Mouse (Mus musculus) hindbrain, embryonic 12.5 days (tissue): ENCODE results near the gene Tuba3a. TPM values are rescaled to one million over a fixed set of nuclear protein-coding genes. Genes with fewer than 3 reads are reported as not detected.
"Not testable (repeated sequence)": the region's sequence is repeated elsewhere in the genome, so short reads cannot be mapped to it uniquely, and the experiment has no call there.

Experiments used
- ATAC-seq: fragments of 200-750 bp; cut with Nextera tagmentation; 2 replicates; pipeline ENCODE4 v1.8.0; 2017; ENCODE audit warnings: moderate TSS enrichment; ENCODE audit not compliant: low FRiP score
- H3K27ac ChIP-seq: fragments of 300-500 bp; sonication (generic); 2 replicates; pipeline ENCODE4 v1.5.1; 2016; ENCODE audit warnings: mild to moderate bottlenecking
- H3K27me3 ChIP-seq: fragments of 300-500 bp; sonication (generic); 2 replicates; pipeline ENCODE4 v1.6.1; 2016; ENCODE audit warnings: mild to moderate bottlenecking
- H3K36me3 ChIP-seq: fragments of 300-500 bp; sonication (generic); 2 replicates; pipeline ENCODE4 v1.6.1; 2016; ENCODE audit warnings: mild to moderate bottlenecking
- H3K4me1 ChIP-seq: fragments of 300-500 bp; sonication (generic); 2 replicates; pipeline ENCODE4 v1.6.1; 2016
- H3K4me2 ChIP-seq: fragments of 300-500 bp; sonication (generic); replicated peaks from 2 replicates; pipeline ENCODE4 v1.6.1; 2016; ENCODE audit warnings: mild to moderate bottlenecking
- H3K4me3 ChIP-seq: fragments of 300-500 bp; sonication (generic); 2 replicates; pipeline ENCODE4 v1.5.1; 2016; ENCODE audit warnings: mild to moderate bottlenecking
- H3K9ac ChIP-seq: fragments of 300-500 bp; sonication (generic); 2 replicates; pipeline ENCODE4 v1.6.1; 2016; ENCODE audit warnings: mild to moderate bottlenecking, moderate library complexity
- H3K9me3 ChIP-seq: fragments of 300-500 bp; sonication (generic); replicated peaks from 2 replicates; pipeline ENCODE4 v1.6.1; 2016; ENCODE audit warnings: mild to moderate bottlenecking
- WGBS: fragments of 180-500 bp; shearing (Covaris S2); methylation state at CpG from one replicate; pipeline ENCODE4 v1.1.7; 2016; 5-methylcytosine and 5-hydroxymethylcytosine counted together
- polyA plus RNA-seq: library from polyadenylated mRNA; unstranded; fragments of >200 nt; fragmentation: Nextera tagmentation; extraction: Ambion mirVana; gene quantifications from 2 replicates; pipeline ENCODE4 v1.2.1, GENCODE M21; 2016

The Tuba3a gene
- polyA plus RNA-seq, 1 experiment from 2014 or later = not detected

DNA sequence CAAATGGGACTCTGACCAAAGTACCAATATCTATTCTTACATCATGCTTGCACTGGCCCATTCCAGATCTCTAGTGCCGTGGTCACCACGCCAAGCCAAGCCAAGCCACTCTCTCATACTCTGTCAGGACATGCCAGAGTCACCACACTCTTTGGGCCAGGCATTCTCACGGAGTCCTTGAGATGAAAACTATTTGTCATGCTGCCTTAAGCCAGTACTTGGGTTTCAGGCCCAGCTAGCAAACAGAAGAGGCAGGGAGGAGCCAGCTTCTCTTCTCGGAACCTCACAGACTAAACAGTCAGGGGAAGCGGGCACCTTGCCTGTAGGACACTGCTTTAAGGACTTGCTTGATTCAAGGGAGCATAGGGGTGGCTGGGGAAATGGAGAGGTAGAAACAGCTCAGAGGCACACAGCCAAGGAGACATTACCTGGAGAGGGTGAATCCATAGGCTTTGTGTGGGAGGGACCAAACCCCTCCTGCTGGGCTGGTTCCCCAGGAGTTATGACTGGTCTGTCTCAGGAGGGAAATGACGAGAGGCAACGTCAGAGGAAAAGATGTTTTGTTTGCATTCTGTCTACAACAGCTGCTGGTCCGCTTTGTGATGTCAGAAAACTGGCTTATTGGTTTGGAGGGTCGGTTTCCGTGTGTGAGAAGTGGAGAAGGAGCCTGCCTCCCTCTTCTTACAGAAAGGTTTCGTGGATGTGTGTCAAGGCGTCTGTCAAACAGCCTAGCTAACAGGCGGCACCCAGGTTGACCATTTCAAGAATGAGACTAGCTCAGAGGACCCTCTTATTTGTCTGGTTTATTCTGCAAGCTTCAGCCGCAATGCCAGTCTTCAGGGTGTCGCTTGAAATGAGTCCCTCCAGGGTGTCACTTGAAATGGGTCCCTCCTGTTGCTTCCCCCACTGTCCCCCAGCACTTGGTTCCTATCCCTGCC lies 33.4 kb upstream of the Tuba3a start:
- Histone ChIP-seq H3K4me3 (no peak overlapping the region), H3K27ac (no peak overlapping the region), H3K4me2 (no peak overlapping the region), H3K36me3 (no peaks in the 10 kb centered on the region), H3K4me1 (peaks cover 4% of the 10 kb centered on the region), H3K9me3 (no peaks in the 10 kb centered on the region), H3K27me3 (peaks cover 59% of the 10 kb centered on the region), H3K9ac (no peak overlapping the region)
- no peak for ATAC-seq
- WGBS = 71% methylated on average over 15 of the region's 15 CpGs

DNA sequence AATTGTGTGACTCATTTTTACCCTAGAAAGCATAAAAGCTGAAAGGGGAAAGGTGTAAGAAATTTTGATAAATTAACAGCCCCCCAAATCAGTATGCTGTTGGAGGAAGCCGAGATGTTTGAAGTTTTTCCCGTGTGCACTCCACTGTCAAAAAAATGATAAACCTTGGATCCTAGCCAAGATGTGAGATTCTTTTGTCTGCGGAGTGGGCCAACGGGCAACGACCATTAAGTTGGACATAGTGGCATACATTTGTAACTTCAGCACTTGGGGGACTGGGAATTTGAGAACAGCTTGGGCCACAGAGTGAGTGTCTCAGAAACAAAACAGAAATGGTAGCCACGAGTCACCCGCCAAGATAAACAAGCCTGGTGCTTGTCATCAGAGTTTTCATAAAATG lies 31.2 kb upstream of the Tuba3a start:
- Histone ChIP-seq H3K4me1 (peaks cover 18% of the 10 kb centered on the region), H3K36me3 (no peaks in the 10 kb centered on the region), H3K27me3 (peaks cover 46% of the 10 kb centered on the region), H3K4me2 (no peak overlapping the region), H3K4me3 (no peak overlapping the region), H3K9ac (no peak overlapping the region), H3K27ac (no peak overlapping the region), H3K9me3 (no peaks in the 10 kb centered on the region)
- no peak for ATAC-seq
- 63% methylated on average over 7 of the region's 7 CpGs for WGBS

DNA sequence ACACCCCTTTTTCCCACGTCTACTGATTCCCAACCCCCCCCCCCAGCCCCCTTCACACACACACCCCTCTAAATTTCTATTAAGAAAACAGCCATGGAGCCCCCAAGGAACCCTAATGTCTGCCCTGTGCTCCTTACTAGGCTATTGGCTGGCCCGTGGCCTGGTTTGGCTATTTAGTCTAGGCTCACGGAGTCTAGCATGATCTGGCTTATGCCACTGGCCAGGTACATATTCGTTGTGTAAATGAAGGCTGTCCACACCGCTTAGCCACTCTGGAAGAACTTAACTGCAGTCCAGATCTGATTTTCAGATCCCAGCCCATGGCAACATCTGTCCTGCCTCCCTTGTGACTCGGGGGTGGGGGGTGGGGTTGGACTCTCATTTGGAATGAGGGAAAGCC lies 28.9 kb upstream of the Tuba3a start:
- no peak overlapping the region for H3K4me3 ChIP-seq
- peaks cover 23% of the 10 kb centered on the region for H3K27me3 ChIP-seq
- 74% methylated on average over 6 of the region's 6 CpGs for WGBS
- H3K4me2 ChIP-seq = no peak overlapping the region
- H3K4me1 ChIP-seq = peaks cover 18% of the 10 kb centered on the region
- H3K36me3 ChIP-seq = no peaks in the 10 kb centered on the region
- H3K27ac ChIP-seq = no peak overlapping the region
- no peak for ATAC-seq
- H3K9ac ChIP-seq = no peak overlapping the region
- H3K9me3 ChIP-seq = no peaks in the 10 kb centered on the region

DNA sequence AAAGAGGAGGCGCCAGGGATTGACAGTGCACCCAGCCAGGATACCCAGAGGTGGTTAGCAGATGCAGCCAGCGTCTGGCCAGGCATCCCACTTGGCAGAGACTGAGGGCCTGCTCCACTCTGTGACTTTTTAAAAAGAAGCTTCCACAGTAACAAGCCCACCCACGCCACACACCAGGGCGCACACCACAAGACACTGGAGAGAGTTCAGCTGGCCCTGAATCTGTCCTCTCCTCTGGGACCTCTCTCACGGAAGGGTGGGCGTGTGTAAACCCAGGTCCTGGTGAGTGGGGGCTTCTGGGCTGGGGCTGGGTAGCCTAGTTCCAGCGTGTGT lies 28.4 kb upstream of the Tuba3a start:
- Histone ChIP-seq H3K9me3 (no peaks in the 10 kb centered on the region), H3K27me3 (peaks cover 18% of the 10 kb centered on the region), H3K9ac (peak overlapping the region; percentile 61; the same call in 1 of the 2 replicates), H3K4me1 (peaks cover 21% of the 10 kb centered on the region), H3K4me2 (peak overlapping the region; percentile 56), H3K4me3 (peak overlapping the region; percentile 35), H3K36me3 (no peaks in the 10 kb centered on the region), H3K27ac (no peak overlapping the region)
- ATAC-seq = peak; percentile 30
- 56% methylated on average over 7 of the region's 7 CpGs for WGBS

DNA sequence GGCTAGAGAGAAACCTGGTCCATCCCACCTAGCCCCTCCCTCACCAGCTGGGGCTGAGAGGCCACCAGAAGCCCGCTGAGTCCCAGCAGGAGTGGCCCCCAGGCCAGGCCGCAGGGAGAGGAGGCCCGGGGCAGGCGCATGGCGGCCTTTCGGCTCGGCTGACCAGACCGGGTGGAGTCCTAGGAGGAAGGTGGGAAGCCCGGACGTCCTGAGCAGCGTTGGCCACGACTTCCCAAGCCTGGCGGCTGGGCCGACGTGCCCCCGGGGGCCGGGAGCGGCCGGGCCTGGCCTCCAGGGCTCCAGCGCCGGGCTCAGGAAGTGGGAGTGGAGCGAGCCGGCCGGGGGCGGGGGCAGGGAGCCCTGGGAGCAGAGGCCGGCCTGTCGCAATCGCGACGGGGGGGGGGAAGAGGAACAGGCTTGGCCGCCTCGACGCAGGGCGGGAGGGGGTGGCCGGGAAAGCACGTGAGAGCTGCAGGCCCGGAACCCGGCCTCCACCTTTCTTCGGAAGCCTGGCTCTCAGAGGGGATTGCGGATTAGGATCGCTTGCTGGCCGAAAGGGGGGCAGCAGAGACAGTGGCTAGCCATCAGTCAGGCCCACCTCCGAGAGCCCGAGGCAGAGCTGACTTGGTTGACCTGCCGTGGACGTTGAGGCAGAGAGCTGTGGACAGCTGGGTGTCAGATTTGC lies 27.8 kb upstream of the Tuba3a start, which contains the start of gene Ltbr:
Ltbr (minus strand) TSS at position 340 of the 685 bp plus-strand sequence.
- Histone ChIP-seq H3K9me3 (no peaks in the 10 kb centered on the region), H3K4me1 (peaks cover 25% of the 10 kb centered on the region), H3K9ac (peak within 1 kb of the TSS; percentile 61), H3K4me2 (peak within 1 kb of the TSS; percentile 56), H3K4me3 (peak within 1 kb of the TSS; percentile 35), H3K27me3 (peaks cover 13% of the 10 kb centered on the region), H3K27ac (no peak within 1 kb of the TSS), H3K36me3 (no peaks in the 10 kb centered on the region)
- WGBS = 2% methylated on average over 27 of the region's 46 CpGs
- ATAC-seq = peak; percentile 62

DNA sequence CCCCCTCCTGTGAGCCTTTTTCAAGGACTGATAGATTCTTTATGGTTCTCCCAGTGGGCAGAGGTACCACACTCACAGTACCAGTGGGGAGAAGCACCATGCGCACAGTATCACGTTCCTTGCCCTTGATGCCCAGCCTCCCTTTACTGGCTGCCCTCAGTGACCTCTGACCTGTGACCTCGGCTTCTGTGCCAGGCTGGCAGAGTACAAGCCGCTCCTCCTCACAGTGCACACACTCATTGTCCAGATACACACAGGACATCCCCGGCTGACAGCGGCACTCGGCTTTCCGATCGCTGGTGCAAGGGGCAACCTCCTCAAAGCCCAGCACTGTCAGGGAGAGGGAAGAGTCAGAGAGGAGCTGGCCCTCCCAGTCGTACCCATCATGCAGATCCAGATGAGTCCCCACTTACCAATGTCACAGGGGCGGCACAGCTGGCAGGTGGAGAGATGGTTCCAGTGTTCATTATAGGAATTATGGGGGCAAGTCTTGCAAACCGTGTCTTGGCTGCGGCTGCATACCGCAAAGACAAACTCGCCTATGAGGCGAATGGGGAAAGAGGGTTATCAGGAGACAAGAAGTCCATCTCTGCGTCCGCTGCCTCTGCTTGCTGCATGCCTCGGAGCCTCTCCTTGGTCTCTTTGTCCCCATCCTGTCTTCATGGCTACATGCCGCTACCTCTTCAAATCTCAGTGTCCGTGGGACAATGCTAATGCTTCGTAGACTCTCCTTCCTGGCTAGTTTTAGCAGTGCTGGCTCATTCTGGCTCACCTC lies 26.9 kb upstream of the Tuba3a start:
- peaks cover 25% of the 10 kb centered on the region for H3K4me1 ChIP-seq
- H3K4me3 ChIP-seq = peak overlapping the region; percentile 35
- H3K27me3 ChIP-seq = peaks cover 10% of the 10 kb centered on the region
- peak overlapping the region; percentile 56 for H3K4me2 ChIP-seq
- H3K27ac ChIP-seq = no peak overlapping the region
- H3K9ac ChIP-seq = peak overlapping the region; percentile 61
- no peaks in the 10 kb centered on the region for H3K36me3 ChIP-seq
- WGBS = 64% methylated on average over 22 of the region's 22 CpGs
- no peaks in the 10 kb centered on the region for H3K9me3 ChIP-seq
- no peak for ATAC-seq

DNA sequence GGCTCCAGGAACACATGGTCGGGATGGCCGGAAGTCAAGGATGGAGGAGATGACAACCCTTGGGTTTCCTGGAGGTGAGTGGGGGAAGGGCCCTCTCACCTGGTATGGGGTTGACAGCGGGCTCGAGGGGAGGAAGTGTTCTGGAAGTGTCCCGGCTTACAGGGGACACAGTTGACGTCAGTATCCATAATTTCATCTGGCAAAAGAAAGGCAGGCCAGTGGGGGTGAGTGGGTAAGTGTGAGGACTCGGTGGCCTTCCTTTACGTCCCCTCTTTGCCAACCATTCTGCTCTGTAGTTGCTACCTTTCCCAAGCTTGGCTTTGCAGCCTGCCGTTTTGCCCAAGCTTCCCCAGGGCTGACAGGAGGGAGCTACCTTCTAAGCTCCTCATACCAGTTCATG lies 26.3 kb upstream of the Tuba3a start:
- Histone ChIP-seq H3K27me3 (peaks cover 10% of the 10 kb centered on the region), H3K4me3 (peak overlapping the region; percentile 35; the same call in 1 of the 2 replicates), H3K9me3 (no peaks in the 10 kb centered on the region), H3K9ac (no peak overlapping the region), H3K27ac (no peak overlapping the region), H3K36me3 (no peaks in the 10 kb centered on the region), H3K4me2 (no peak overlapping the region), H3K4me1 (peaks cover 23% of the 10 kb centered on the region)
- no peak for ATAC-seq
- 80% methylated on average over 9 of the region's 9 CpGs for WGBS

DNA sequence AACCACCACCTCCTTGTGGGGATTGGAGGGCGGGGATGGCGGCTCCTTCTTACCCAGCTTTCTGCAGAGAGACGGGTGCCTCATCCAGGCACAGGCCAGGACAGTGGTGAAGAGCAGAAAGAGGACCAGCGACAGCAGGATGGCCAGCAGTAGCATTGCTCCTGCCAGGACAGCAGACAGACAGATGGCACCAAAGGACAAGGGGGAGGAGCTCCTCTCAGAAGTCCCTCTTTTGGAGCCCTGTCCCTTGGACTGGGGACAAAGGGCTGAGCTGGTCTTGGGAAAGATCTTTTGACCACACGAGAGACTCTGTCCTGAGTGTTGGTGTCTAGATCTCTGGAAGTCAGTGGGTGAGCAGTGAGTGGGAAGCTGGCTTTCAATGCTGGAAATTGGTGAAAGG lies 23.6 kb upstream of the Tuba3a start:
- H3K4me2 ChIP-seq = no peak overlapping the region
- peaks cover 10% of the 10 kb centered on the region; the same call in 1 of the 2 replicates for H3K36me3 ChIP-seq
- H3K4me1 ChIP-seq = peaks cover 22% of the 10 kb centered on the region
- H3K4me3 ChIP-seq = no peak overlapping the region
- no peak overlapping the region for H3K9ac ChIP-seq
- H3K9me3 ChIP-seq = no peaks in the 10 kb centered on the region
- WGBS = 35% methylated on average over 5 of the region's 5 CpGs
- no peak overlapping the region for H3K27ac ChIP-seq
- ATAC-seq = no peak
- H3K27me3 ChIP-seq = peaks cover 5% of the 10 kb centered on the region

DNA sequence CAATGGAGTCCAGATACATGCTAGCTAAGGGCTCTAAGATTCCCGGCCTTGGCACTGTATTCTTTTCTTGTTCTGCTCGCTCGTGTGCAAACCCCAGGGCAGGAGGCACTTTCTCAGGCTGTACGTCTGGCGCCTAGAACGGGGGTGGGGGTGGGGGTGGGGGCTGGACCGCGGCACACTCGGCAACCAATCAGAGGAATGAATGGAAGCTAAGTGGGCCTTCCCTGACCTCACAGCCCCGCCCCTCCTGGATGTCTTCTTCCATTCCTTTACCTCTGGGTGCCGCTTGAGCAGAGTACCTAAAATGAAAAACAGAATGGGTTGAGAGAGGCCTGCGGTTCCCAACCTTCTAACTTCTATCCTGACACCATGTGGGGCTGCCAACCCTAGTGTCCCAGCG lies 23.1 kb upstream of the Tuba3a start:
- WGBS = 7% methylated on average over 13 of the region's 13 CpGs
- H3K4me2 ChIP-seq = peak overlapping the region; percentile 25; the same call in 1 of the 2 replicates
- 0 out of 2 replicates have a peak, but pooled peaks have one; percentile 30 for ATAC-seq
- peaks cover 10% of the 10 kb centered on the region; the same call in 1 of the 2 replicates for H3K36me3 ChIP-seq
- H3K4me3 ChIP-seq = no peak overlapping the region
- no peak overlapping the region for H3K27ac ChIP-seq
- H3K4me1 ChIP-seq = peaks cover 17% of the 10 kb centered on the region
- H3K9me3 ChIP-seq = no peaks in the 10 kb centered on the region
- H3K27me3 ChIP-seq = peaks cover under 1% of the 10 kb centered on the region; the same call in 1 of the 2 replicates
- H3K9ac ChIP-seq = no peak overlapping the region

DNA sequence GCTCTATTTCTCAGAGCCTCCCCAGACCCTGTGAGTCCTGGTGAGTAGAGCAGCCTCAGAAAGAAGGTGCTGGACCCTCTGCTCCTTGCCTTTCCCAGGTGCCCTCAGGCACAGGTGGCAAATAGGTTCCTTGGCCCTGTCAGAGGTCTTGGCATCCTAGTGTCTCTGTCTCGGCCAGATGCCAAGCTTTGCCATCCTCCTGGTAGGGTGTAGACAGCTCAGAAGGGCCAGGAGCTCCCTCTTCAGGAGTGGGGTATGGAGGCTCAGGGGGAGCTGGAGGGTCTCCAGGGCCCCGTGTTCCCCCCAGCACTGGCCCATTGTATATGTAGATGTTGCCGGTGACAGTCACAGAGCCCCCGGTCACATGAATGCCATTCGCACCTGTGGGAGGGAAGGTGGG lies 21.2 kb upstream of the Tuba3a start:
- Histone ChIP-seq H3K4me3 (no peak overlapping the region), H3K36me3 (peaks cover 10% of the 10 kb centered on the region; the same call in 1 of the 2 replicates), H3K9ac (no peak overlapping the region), H3K27me3 (no peaks in the 10 kb centered on the region), H3K9me3 (no peaks in the 10 kb centered on the region), H3K27ac (no peak overlapping the region), H3K4me2 (no peak overlapping the region), H3K4me1 (peaks cover 7% of the 10 kb centered on the region)
- ATAC-seq = no peak
- 88% methylated on average over 5 of the region's 5 CpGs for WGBS

DNA sequence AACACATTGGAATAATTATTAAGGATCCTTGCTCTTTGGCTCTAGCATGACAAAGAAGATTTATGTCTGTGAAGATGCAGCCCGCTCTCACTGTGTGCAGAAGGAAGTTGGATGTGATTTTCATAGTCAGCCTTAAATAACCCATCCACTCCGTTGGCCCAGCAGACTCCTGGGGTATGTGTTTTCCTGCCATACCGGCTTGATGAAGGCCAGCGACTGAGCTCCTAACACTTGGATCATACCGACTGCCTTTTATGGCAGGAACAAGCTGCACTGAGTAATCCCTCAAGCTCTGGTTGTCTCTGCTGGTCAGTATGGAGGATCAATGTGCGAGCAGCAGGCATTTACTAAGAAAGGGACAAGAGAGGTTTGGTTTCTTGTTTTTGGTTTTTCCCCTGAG lies 19.6 kb upstream of the Tuba3a start:
- Histone ChIP-seq H3K4me2 (no peak overlapping the region), H3K36me3 (peaks cover 10% of the 10 kb centered on the region; the same call in 1 of the 2 replicates)
- 88% methylated on average over 6 of the region's 6 CpGs for WGBS

DNA sequence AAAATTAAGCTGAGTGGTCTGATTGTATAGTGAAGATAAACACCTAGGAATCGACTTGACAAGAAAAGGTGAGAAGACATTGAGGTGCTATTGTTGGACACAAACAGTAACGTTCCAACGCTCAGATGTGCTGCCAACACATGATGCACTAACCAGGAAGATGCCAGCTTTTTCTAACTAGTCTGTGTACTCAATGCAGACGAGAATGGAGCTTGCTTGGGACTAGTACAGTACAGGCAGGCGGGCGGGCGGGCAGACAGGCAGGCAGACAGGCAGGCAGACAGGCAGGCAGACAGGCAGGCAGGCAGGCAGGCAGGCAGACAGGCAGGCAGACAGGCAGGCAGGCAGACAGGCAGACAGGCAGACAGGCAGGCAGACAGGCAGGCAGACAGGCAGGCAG lies 18.6 kb upstream of the Tuba3a start:
- H3K27ac ChIP-seq, H3K36me3 ChIP-seq, H3K4me2 ChIP-seq, H3K9me3 ChIP-seq, H3K4me1 ChIP-seq, H3K27me3 ChIP-seq, H3K4me3 ChIP-seq, ATAC-seq, H3K9ac ChIP-seq: not testable (repeated sequence)
- 90% methylated on average over 7 of the region's 7 CpGs for WGBS

More for the DNA sequence above, 19.6 kb upstream of the Tuba3a start:
- H3K4me3 ChIP-seq = no peak overlapping the region
- ATAC-seq = no peak
- no peak overlapping the region for H3K27ac ChIP-seq
- no peak overlapping the region for H3K9ac ChIP-seq
- no peaks in the 10 kb centered on the region for H3K27me3 ChIP-seq
- H3K9me3 ChIP-seq = no peaks in the 10 kb centered on the region
- H3K4me1 ChIP-seq = peaks cover 7% of the 10 kb centered on the region
